Mouse (Mus musculus): Measurements from ENCODE around the gene Dynlrb1. TPM values are rescaled to one million over a fixed set of nuclear protein-coding genes. Genes with fewer than 3 reads are reported as not detected.

Dynlrb1 gene
- total RNA-seq, 2 experiments from 2014 or later = 275 to 283 TPM

DNA sequence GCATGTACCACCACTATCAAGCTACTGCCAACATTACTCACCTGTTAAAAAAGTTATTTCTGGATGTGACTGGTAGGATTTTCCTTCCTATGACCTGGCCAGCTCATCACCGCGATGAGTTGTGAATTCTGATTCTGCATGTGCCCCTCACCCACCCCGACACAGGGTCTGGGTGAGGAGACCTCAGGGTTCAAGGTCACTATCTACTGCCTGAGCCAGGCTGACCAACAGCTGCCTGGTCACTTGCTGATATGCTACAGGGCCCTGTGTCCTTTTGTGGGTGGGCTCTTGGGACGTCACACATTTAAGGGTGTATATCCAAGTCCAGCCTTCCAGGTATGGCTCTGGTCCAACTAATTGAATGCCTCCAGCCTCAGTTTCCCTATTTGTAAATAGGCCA, 42.8 kb downstream of the Dynlrb1 start:
- DNase-seq (ENCODE audit: low spot score in 2 of 2) = no peak

DNA sequence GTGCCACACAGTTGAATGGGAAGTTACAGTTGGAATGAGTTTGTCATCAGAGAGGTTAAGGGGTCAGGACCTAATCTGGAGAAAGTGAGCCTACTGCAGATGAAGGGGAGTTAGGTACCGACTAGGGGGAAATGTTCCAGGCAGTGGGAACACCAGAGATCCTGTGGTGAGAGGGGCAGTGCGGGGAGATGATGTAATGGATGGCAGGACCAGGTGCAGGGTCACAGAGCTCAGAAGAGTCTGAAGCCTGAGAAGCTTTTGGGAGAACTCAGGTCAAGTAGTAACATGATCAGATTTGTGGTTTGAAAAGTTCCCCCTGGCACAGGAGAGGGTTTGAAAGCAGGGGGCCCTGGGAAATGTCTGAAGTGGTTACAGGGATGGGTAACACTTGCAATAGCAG, 43.8 kb downstream of the Dynlrb1 start:
- no peak for DNase-seq (ENCODE audit: low spot score in 2 of 2)

DNA sequence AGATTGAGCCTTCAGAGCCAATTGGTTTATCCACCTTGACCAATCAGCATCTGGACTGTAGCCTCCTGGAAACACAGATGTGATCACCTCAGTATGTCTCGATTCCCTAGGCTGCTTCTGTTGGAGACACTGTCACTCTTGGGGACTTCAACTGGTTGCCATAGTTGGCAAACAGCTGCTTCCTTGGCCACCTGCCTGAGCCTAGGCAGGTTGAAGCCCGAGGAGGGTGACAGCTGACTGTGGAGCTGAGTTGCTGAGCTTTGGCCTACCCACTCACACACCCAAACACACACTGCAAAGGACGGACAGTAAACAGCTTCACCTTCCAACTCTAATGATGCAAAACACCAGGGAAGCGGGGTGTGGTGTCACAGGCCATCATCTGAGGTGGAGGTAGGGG, 47.5 kb downstream of the Dynlrb1 start:
- no peak for DNase-seq (ENCODE audit: low spot score in 2 of 2)

DNA sequence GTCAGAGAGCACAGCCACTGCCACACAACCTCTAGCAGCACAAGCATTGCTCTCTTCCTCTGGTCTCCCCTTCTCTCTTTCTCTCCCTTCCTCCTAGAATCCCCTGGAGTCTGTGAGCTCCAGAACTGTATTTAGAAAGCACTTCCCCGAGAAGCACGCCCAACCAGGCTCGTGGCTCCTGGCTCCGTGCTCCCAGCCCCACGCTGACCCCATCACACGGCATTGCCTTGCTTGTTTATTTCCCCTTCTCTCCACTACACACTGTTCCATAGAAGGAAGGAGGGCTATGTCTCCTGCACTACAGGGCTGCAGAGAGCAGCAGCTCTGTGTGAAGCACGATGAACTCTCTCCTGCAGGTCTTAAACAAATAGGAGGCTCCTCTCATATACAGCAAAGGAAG, 48.3 kb downstream of the Dynlrb1 start:
- DNase-seq (ENCODE audit: low spot score in 2 of 2) = no peak

DNA sequence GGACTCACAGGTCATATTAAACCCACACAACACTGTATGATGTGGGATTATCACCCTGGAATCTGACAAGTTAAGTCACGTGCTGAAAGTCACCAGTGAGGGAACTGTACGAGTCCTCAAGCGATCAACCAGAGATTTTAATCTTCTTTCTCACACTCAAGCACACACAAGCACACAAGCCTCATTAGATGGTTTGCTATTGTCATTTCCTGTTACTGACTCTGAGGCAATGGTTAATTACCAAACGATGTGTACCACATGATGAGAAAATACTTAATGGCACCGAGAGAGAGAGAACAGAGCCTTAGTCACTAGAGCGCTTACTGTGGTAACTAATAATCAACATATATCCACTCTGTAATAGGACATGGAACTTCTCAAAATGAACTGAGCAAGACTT, 49.4 kb downstream of the Dynlrb1 start:
- no peak for DNase-seq (ENCODE audit: low spot score in 2 of 2)

DNA sequence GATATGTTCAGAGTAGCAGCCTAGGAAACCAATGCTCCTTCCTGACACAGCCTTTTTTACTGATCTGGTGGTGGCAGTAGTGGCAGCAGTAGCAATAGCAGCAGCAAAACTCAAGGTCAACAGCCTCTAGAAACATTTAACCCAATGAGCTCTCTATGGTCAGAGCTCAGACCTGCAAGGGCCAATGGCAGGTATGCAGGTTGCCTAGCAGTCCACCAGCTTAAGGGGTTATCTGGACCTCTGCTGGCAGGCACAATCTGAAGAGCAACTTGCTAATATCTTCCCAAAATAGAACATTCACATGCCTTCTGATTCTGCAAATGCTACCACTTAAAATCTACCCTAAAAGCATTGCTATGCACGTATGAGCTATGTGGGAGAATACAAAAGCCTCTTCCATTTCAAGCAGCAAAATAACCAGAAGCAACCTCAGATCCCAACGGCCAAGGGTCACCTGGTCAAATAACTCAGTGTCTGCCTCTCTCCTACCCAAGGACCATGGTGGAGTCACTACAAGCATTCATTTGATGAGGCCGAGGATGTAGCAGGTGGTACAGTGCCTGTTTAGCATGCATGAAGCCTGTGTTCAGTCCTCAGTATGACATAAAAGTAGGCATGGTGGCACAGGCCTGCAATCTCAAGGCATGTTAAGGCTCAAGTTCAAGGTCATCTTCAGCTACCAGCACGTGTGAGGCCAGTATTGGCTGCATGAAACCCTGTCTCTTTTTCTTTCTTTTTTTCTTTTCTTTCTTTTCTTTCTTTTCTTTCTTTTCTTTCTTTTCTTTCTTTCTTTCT, 51.3 kb downstream of the Dynlrb1 start:
- DNase-seq (ENCODE audit: low spot score in 2 of 2) = no peak

DNA sequence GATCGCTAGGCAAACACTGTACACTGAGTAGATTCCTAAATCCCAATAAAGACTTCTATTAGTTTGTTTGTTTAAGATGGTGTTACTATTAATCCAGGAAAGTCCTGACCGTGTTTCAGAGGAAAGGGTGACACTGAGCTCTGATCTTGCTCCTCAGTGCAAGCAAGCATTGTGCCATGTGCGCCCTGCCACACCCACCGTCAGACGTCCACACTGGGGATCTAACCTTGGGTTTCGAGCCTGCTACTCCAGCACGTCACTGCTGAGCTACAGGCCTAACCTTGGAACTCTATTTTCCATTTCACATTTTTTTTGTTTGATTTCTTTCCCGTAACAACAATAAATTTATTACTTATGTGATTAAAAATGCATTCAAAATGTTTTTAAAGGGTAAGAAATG, 53.7 kb downstream of the Dynlrb1 start:
- DNase-seq (ENCODE audit: low spot score in 2 of 2) = no peak

DNA sequence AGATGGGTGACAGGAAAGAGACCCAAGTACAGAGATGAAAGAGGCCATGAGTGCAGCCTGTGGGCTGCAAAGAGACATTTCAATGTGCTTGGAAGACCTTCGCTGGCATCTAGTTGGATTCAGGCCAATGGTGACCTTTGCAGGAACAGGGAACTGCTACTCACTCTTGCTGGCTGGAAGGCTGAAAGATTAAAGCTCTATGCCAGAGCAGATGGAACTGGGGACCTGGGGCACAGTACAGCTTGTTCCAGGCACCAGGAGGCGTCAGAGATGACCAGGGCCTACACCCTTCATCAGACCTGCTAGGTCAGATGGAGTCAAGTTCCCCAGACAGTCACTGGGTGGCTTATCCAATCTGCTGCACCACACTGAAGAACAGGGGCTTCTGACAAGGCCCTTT, 57.0 kb downstream of the Dynlrb1 start:
- DNase-seq (ENCODE audit: low spot score in 2 of 2) = peak in 1 of 2 experiments; percentile 39

DNA sequence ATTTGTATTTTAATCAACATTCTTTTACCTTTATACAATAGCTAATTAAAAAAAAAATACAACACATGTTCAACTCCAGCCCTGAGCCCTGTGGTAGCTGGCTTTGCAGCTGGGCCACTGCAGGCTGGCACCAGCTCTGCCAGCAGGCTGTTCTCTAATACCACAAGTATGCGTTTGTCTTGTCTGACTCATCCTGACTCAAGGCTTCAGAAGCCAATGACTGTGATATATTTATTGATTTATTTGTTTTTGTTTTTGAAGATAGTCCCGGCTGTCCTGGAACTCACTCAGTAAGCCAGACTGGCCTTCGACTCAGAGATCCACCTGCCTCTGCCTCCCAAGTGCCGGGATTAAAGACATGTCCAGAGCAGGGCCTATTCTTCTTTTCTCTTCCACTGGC, 57.6 kb downstream of the Dynlrb1 start:
- DNase-seq (ENCODE audit: low spot score in 2 of 2) = no peak

DNA sequence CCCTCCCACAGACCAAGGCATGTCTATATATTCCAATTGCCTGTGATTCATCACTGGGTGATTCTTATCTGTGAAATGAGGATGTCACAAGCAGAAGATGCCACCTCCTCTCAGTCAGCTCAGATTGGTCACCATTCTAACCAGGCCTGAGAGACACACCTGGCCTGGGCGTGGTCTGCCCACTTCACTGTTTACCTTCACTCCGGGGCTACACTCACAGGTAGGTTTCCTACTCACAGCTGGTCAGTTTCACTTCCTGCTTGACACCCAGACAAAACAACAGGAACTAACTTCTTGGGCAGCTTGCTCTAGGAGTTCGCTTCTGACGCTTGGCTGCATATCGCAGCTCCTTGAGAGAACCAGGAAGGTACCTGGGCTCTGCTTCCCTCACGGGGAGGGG, 59.1 kb downstream of the Dynlrb1 start:
- DNase-seq (ENCODE audit: low spot score in 2 of 2) = no peak

DNA sequence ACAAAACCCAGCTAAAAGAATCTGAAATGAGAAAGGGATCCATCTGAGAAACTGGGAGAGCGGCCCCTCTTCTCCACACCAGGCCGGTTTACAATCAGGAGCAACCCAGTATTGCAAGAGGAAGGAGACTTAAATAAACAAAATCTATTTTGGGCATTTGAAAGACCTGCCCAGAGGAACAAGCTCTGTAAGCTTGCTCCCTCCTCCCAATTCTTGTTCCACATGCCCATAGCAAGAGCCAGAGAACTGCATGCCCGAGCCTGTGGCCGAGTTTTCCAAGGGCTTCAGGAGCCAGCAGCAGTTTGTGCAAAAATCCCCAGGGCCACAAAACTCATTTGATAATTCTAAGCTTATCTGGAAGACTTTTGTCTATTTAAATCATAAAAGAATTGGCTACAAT, 63.2 kb downstream of the Dynlrb1 start:
- DNase-seq (ENCODE audit: low spot score in 2 of 2) = no peak

Other genes with a start within 250 kb of the Dynlrb1 start
- 10 to 100 TPM; 65.4 to 96.0 TPM for gene Gm14226, start 218.3 kb upstream of the Dynlrb1 start, total RNA-seq (2021)
- 10 to 100 TPM; 75.1 to 88.2 TPM for gene Ahcy, start 162.0 kb upstream of the Dynlrb1 start, total RNA-seq (2021)
- 10 to 100 TPM; 51.8 to 52.8 TPM for gene Itch, start 103.0 kb upstream of the Dynlrb1 start, total RNA-seq (2021)
- 100 to 1,000 TPM; 364 to 392 TPM for gene Map1lc3a, start 39.8 kb downstream of the Dynlrb1 start, total RNA-seq (2021)
- gene Pigu, start 120.9 kb downstream of the Dynlrb1 start, total RNA-seq (2021) = 10 to 100 TPM; 34.2 to 36.4 TPM
- gene Trp53inp2, start 144.5 kb downstream of the Dynlrb1 start, total RNA-seq (2021) = 100 to 1,000 TPM; 156 to 163 TPM
- gene Ncoa6, start 237.4 kb downstream of the Dynlrb1 start, total RNA-seq (2021) = 10 to 100 TPM; 54.8 to 65.8 TPM

All from adrenal gland, postnatal 4 days (tissue).